Mouse (Mus musculus) C2C12 (cell line): Measurements from ENCODE around the gene Gm20865. TPM values are rescaled to one million over a fixed set of nuclear protein-coding genes. Genes with fewer than 3 reads are reported as not detected.
"Not testable (repeated sequence)": the region's sequence is repeated elsewhere in the genome, so short reads cannot be mapped to it uniquely, and the experiment has no call there.

Source experiments
- H3K27me3 ChIP-seq: one replicate; pipeline ENCODE4 v1.6.1; 2011; ENCODE audit not compliant: control insufficient read depth, insufficient read depth, insufficient read length
- H3K36me3 ChIP-seq: one replicate; pipeline ENCODE4 v1.6.1; 2011; ENCODE audit not compliant: control insufficient read depth, insufficient read depth
- H3K4me3 ChIP-seq: one replicate; pipeline ENCODE4 v1.5.1; 2011; ENCODE audit warnings: mild to moderate bottlenecking, control low read depth; ENCODE audit not compliant: poor library complexity, insufficient read depth, severe bottlenecking
- H3K79me2 ChIP-seq: one replicate; pipeline ENCODE4 v1.6.1; 2011; ENCODE audit not compliant: control insufficient read depth, insufficient read depth
- H3K79me3 ChIP-seq: one replicate; pipeline ENCODE4 v1.6.1; 2011; ENCODE audit warnings: low read depth, control low read depth
- H3ac ChIP-seq: one replicate; pipeline ENCODE3; 2011; ENCODE audit warnings: low read depth; ENCODE audit not compliant: control insufficient read depth, insufficient read length
- long read RNA-seq, 2 experiments: library from polyadenylated mRNA; unstranded; transcript quantifications; one replicate each; pipeline ENCODE4 v2.0.0; 2019 to 2020
- polyA plus RNA-seq: library from polyadenylated mRNA; unstranded; fragments of >200 nt; fragmentation: generic; extraction: Trizol; gene quantifications from one replicate; pipeline ENCODE4 v1.2.1, GENCODE M21; 2012; ENCODE audit warnings: missing spikeins

Gm20865 gene
- polyA plus RNA-seq = not detected
- long read RNA-seq, experiment 1 = 0 reads
- long read RNA-seq, experiment 2 = 0 reads

- H3K79me3 ChIP-seq, H3ac ChIP-seq, H3K36me3 ChIP-seq, H3K79me2 ChIP-seq, H3K27me3 ChIP-seq, H3K4me3 ChIP-seq: not testable (repeated sequence)
Observed at GRCm38 (mm10) chrY:21241275-21241674, at the start of gene Gm20865. Gm20865 (plus strand) TSS chrY:21241575.

Other genes with a start within 250 kb of the Gm20865 start
- not detected for gene Gm29866, start 247.9 kb upstream of the Gm20865 start, polyA plus RNA-seq
- gene Gm20909, start 77.0 kb upstream of the Gm20865 start, polyA plus RNA-seq = not detected